Mouse (Mus musculus) T-cell, adult 2 months (primary cell): ENCODE data around the gene Tbc1d10c.
"Not testable (repeated sequence)": the region's sequence is repeated elsewhere in the genome, so short reads cannot be mapped to it uniquely, and the experiment has no call there.

Experiments
- DNase-seq: peaks from one replicate; pipeline ENCODE4 v3.0.0; 2022; ENCODE audit warnings: low spot score

Gene Tbc1d10c

DNA sequence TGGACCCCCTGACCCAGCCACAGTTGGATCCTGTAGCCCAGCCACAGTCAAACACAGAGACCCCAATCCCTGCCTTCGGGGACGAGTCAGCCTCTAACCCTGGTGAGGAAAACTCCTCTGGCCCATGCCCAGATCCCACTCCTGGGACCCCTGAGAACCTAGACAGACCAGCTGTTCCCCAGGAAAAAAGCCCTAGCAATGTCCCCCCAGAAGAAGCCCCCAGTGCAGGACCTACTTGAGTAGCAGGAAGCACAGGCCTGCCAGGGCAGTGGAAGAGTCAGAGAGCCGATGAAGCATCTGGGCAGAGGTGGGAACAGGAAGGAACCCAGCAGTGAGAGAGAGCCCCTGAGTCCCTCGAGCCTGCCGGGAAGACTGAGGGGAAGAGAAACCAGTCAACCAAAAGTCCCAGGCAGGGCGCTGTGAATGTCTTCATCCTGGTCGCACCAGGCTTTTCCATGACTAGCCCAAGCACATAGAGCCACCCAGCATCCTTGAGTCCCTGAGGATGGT, 47.3 kb downstream of the Tbc1d10c start, which contains the start of gene Cabp4:
Cabp4 (minus strand) TSS at position 275 of the 510 bp plus-strand sequence.
- no peak for DNase-seq

DNA sequence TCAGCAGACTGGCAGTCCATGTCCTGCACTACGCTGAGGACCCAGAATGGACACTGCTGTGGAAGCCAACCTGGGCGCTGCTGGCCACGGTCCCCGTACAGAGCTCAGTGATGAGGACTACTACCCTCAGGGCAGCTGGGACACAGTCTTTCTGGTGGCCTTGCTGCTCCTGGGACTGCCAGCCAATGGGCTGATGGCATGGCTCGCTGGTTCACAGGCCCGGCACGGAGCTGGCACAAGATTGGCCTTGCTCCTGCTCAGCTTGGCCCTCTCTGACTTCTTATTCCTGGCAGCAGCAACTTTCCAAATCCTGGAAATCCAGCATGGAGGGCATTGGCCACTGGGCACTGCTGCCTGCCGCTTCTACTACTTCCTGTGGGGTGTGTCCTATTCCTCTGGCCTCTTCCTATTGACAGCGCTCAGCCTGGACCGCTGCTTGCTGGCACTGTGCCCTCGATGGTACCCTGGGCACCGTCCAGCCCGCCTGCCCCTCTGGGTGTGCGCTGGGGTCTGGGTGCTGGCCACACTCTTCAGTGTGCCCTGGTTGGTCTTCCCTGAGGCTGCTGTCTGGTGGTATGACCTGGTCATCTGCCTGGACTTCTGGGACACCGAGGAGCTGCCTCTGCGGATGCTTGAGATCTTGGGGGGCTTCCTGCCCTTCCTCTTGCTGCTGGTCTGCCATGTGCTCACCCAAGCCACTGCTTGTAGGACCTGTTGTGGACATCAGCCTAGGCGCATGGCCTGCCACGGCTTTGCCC, 48.5 kb downstream of the Tbc1d10c start:
- DNase-seq, result no peak

GRCm38 (mm10) chr19:4140147-4140546, 50.9 kb downstream of the Tbc1d10c start:
- no peak for DNase-seq

DNA sequence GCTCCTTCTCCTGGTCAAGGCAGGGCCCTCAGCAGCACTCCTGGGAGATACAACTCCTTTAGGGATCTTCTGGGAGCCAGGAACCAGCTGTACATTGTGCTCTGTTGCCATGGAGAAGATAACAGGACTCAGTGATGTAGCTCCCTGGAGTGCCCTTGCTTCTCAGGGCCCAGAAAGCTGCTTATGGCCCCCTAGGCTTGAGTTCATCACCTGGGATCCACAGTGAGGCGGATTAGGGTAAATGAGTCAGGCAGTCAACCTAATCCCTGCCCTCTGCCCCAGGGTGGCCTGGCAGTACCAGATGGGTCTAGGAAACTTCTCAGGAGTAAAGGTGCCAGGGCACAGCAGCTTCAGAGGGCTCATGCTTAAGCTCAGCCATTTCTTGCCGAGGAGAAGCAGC, 51.6 kb downstream of the Tbc1d10c start, which contains the start of gene Gpr152:
Gpr152 (plus strand) TSS at position 342 of the 400 bp plus-strand sequence.
- DNase-seq, result no peak

DNA sequence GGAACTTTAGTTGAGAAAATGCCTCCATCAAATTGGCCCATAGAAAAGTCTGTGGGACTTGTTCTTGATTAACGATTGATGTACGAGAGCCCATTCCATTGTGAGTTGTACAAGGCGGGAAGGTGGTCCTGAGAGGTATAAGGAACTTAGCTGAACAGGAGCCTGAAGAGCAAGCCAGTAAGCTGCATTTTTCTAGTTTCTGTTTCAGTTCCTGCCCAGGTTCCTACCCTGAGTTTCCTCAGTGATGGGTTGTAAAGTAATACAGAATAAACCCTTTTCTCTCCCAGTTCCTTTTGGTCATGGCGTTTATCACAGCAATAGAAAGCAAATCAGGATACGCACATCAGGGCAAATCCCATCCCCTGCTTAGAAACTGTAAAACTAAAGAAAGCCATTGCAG, 53.2 kb downstream of the Tbc1d10c start:
- no peak for DNase-seq

GRCm38 (mm10) chr19:4136463-4136862, 54.6 kb downstream of the Tbc1d10c start:
- no peak for DNase-seq

DNA sequence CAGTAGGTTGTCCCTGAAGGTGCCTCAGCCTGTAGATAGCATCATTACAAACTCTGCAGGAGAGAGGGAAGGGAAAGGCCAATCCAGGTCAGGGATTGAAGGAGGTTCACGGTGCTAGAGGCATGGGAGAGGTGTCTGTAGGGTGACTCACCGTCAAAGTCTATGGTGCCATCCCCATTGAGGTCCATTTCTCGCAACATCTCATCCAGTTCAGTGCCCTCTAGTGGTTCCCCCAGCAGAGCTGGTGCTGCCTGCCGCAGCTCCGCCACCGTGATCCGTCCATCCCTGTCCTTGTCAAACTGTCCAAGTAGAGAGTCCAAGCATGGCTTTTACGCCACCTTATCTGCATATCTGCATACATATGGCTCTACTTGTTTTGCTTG, 55.1 kb downstream of the Tbc1d10c start:
- DNase-seq, result peak; percentile 46

DNA sequence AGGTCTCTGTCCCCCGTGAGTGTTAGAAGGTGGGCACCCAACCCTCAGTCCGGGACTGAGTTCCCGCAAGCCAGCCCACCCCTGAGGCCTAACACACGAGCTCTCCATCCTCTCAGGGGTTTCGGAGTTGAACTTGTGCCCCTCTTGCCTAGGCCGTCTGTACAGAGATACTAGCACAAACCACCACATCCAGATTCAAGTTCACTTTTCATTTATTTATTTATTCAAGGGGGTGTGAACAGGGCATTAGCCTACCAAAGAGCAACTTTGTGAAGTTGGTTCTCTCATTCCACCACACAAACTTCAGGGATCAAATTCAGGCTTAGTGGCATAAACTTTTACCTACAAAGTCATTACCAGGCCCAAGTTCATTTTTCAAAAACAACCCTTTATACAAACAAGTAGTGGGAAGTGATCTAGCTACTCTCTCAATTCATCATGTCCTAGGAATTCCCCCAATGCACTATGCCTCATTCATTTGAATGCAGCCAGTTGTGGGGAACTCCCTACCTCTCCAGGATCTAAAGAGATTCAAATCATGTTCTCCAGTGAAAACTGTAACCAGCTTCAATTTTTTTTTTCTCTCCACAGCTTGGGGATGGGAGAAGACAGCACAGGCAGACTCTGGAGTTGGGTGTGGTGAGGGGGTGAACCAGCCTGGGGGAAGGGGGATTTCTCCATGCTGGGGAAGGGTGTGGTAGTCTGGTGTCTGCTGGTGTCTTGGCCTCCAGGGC, 55.7 kb downstream of the Tbc1d10c start:
- DNase-seq, result not testable (repeated sequence)

GRCm38 (mm10) chr19:4134354-4134753, 56.7 kb downstream of the Tbc1d10c start:
- no peak for DNase-seq
